Mouse (Mus musculus): ENCODE measurements around the gene Cpne7. TPM values are rescaled to one million over a fixed set of nuclear protein-coding genes. Genes with fewer than 3 reads are reported as not detected.
"Not testable (repeated sequence)": the region's sequence is repeated elsewhere in the genome, so short reads cannot be mapped to it uniquely, and the experiment has no call there.

Cpne7 gene
- polyA plus RNA-seq, 1 experiment, result 1.1 TPM

GRCm38 (mm10) chr8:123097786-123098584 is 19.2 kb upstream of the Cpne7 start:
- no peak for TF ChIP-seq CTCF (IDR thresholded peaks at IDR 0.05; ENCODE audit: control insufficient read depth, insufficient read depth, insufficient replicate concordance, low read depth, low read length)
- TF ChIP-seq POLR2A (IDR thresholded peaks at IDR 0.05; ENCODE audit: control insufficient read depth, low read depth, low read length), result no peak
- H3K27me3 ChIP-seq (ENCODE audit: control insufficient read depth, insufficient read depth, low read length), result no peaks in the 10 kb centered on the region
- H3K4me3 ChIP-seq (ENCODE audit: control insufficient read depth, low read depth, low read length), result no peak overlapping the region
- H3K36me3 ChIP-seq (ENCODE audit: control insufficient read depth, insufficient read depth, low read length), result no peaks in the 10 kb centered on the region; the same call in 1 of the 2 replicates
- H3K27ac ChIP-seq (ENCODE audit: control insufficient read depth, insufficient read depth, low read depth, low read length), result no peak overlapping the region
- H3K4me1 ChIP-seq (ENCODE audit: control insufficient read depth, insufficient read depth, low read length), result peaks cover 2% of the 10 kb centered on the region; the same call in 1 of the 2 replicates

GRCm38 (mm10) chr8:123100288-123100687 is 16.9 kb upstream of the Cpne7 start:
- Histone ChIP-seq H3K27ac (ENCODE audit: control insufficient read depth, insufficient read depth, low read depth, low read length) (peak overlapping the region; percentile 41), H3K4me1 (ENCODE audit: control insufficient read depth, insufficient read depth, low read length) (peaks cover 5% of the 10 kb centered on the region; the same call in 1 of the 2 replicates), H3K36me3 (ENCODE audit: control insufficient read depth, insufficient read depth, low read length) (peaks cover 1% of the 10 kb centered on the region; the same call in 1 of the 2 replicates), H3K27me3 (ENCODE audit: control insufficient read depth, insufficient read depth, low read length) (no peaks in the 10 kb centered on the region), H3K4me3 (ENCODE audit: control insufficient read depth, low read depth, low read length) (no peak overlapping the region)
- no peak for TF ChIP-seq CTCF (IDR thresholded peaks at IDR 0.05; ENCODE audit: control insufficient read depth, insufficient read depth, insufficient replicate concordance, low read depth, low read length)
- no peak for TF ChIP-seq POLR2A (IDR thresholded peaks at IDR 0.05; ENCODE audit: control insufficient read depth, low read depth, low read length)

- TF ChIP-seq CTCF (IDR thresholded peaks at IDR 0.05; ENCODE audit: control insufficient read depth, insufficient read depth, insufficient replicate concordance, low read depth, low read length) (no peak), POLR2A (IDR thresholded peaks at IDR 0.05; ENCODE audit: control insufficient read depth, low read depth, low read length) (no peak)
- Histone ChIP-seq H3K4me3 (ENCODE audit: control insufficient read depth, low read depth, low read length) (no peak overlapping the region), H3K27ac (ENCODE audit: control insufficient read depth, insufficient read depth, low read depth, low read length) (no peak overlapping the region), H3K36me3 (ENCODE audit: control insufficient read depth, insufficient read depth, low read length) (peaks cover 2% of the 10 kb centered on the region; the same call in 1 of the 2 replicates), H3K27me3 (ENCODE audit: control insufficient read depth, insufficient read depth, low read length) (no peaks in the 10 kb centered on the region), H3K4me1 (ENCODE audit: control insufficient read depth, insufficient read depth, low read length) (peaks cover 5% of the 10 kb centered on the region; the same call in 1 of the 2 replicates)
Measured at GRCm38 (mm10) chr8:123101244-123101643, 15.9 kb upstream of the Cpne7 start.

- Histone ChIP-seq H3K4me3 (ENCODE audit: control insufficient read depth, low read depth, low read length) (peak within 1 kb of the TSS; percentile 97), H3K27me3 (ENCODE audit: control insufficient read depth, insufficient read depth, low read length) (no peaks in the 10 kb centered on the region), H3K27ac (ENCODE audit: control insufficient read depth, insufficient read depth, low read depth, low read length) (peak within 1 kb of the TSS; percentile 90), H3K36me3 (ENCODE audit: control insufficient read depth, insufficient read depth, low read length) (peaks cover 2% of the 10 kb centered on the region; the same call in 1 of the 2 replicates), H3K4me1 (ENCODE audit: control insufficient read depth, insufficient read depth, low read length) (peaks cover 5% of the 10 kb centered on the region; the same call in 1 of the 2 replicates)
- TF ChIP-seq CTCF (IDR thresholded peaks at IDR 0.05; ENCODE audit: control insufficient read depth, insufficient read depth, insufficient replicate concordance, low read depth, low read length) (no peak), POLR2A (IDR thresholded peaks at IDR 0.05; ENCODE audit: control insufficient read depth, low read depth, low read length) (peak; percentile 99)
Measured at GRCm38 (mm10) chr8:123101735-123102685, 15.2 kb upstream of the Cpne7 start, which contains the start of gene Rpl13. Gene Rpl13 (plus strand): TSS chr8:123102350.

- H3K4me1 ChIP-seq (ENCODE audit: control insufficient read depth, insufficient read depth, low read length), result not testable (repeated sequence)
Measured at GRCm38 (mm10) chr8:123102855-123103254, 14.3 kb upstream of the Cpne7 start.

GRCm38 (mm10) chr8:123103285-123103684 is 13.9 kb upstream of the Cpne7 start:
- H3K4me3 ChIP-seq (ENCODE audit: control insufficient read depth, low read depth, low read length), result peak overlapping the region; percentile 97
- H3K27me3 ChIP-seq (ENCODE audit: control insufficient read depth, insufficient read depth, low read length), result no peaks in the 10 kb centered on the region
- TF ChIP-seq POLR2A (IDR thresholded peaks at IDR 0.05; ENCODE audit: control insufficient read depth, low read depth, low read length), result no peak
- no peak for TF ChIP-seq CTCF (IDR thresholded peaks at IDR 0.05; ENCODE audit: control insufficient read depth, insufficient read depth, insufficient replicate concordance, low read depth, low read length)
- no peak overlapping the region for H3K27ac ChIP-seq (ENCODE audit: control insufficient read depth, insufficient read depth, low read depth, low read length)
- H3K4me1 ChIP-seq (ENCODE audit: control insufficient read depth, insufficient read depth, low read length), result peaks cover 5% of the 10 kb centered on the region; the same call in 1 of the 2 replicates
- H3K36me3 ChIP-seq (ENCODE audit: control insufficient read depth, insufficient read depth, low read length), result peaks cover 2% of the 10 kb centered on the region; the same call in 1 of the 2 replicates

More at GRCm38 (mm10) chr8:123102855-123103254, 14.3 kb upstream of the Cpne7 start:
- H3K27ac ChIP-seq (ENCODE audit: control insufficient read depth, insufficient read depth, low read depth, low read length), result peak overlapping the region; percentile 90
- H3K27me3 ChIP-seq (ENCODE audit: control insufficient read depth, insufficient read depth, low read length); H3K36me3 ChIP-seq (ENCODE audit: control insufficient read depth, insufficient read depth, low read length): not testable (repeated sequence)
- H3K4me3 ChIP-seq (ENCODE audit: control insufficient read depth, low read depth, low read length), result peak overlapping the region; percentile 97

All from testis, adult 2 months (tissue).